In the genomic region with DNA sequence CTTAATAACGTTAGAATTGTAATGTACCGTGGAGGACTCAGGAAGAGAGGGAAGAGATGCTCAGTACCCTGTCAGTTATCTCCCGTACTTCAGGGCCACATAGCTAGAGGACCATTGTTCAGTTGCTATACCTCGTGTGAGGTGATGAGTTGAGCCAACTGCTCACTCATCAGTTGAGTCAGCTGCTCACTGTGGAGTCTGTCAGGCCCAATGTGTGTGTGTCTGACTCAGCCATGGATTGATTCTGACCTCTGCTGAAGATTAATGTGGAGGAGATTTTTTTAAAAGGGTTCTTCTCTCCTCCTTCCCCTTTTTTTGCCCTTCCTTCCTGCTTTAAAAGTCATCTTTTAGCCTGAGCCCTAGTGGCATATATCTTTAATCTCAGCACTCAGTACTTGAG, we compare ENCODE assay signal across 23 mouse cellular contexts.
"Had no signal": no experiment of that assay in that cellular context is flagged by ENCODE, and none has a peak within 500 bp of the region (broad histone marks: within the 10 kb centered on the region; RNA-seq: fewer than 3 reads in every experiment).

No protein-coding gene starts in this region.

- H3K4me2 ChIP-seq: limb, embryonic 13.5 days; liver, embryonic 12.5 days; liver, embryonic 15.5 days; lung, embryonic 15.5 days; midbrain, embryonic 13.5 days; neural tube, embryonic 12.5 days; neural tube, embryonic 15.5 days; stomach, embryonic 15.5 days had no signal

- H3K4me3 ChIP-seq: layer of hippocampus, adult 2 months; limb, embryonic 10.5 days; limb, embryonic 13.5 days; liver, embryonic 12.5 days; liver, embryonic 15.5 days; lung, embryonic 15.5 days; megakaryocyte, embryonic 14.5 days; midbrain, embryonic 10.5 days; midbrain, embryonic 13.5 days; neural tube, embryonic 12.5 days; neural tube, embryonic 15.5 days; stomach, embryonic 15.5 days had no signal

- H3K36me3 ChIP-seq: neural tube, embryonic 15.5 days had no signal

- DNase-seq: kidney, postnatal 25 days; layer of hippocampus, adult 9-11 months; liver; lung, adult 18-20 months; lung, postnatal 10 days; lung, postnatal 36 days; retina, postnatal 1 day; right cerebral cortex, postnatal 25 days; spleen, adult 18-20 months; thymus, postnatal 25 days had no signal

- H3K27ac ChIP-seq: kidney, postnatal 0 days; layer of hippocampus, adult 2 months; limb, embryonic 10.5 days; limb, embryonic 13.5 days; liver, embryonic 12.5 days; liver, embryonic 15.5 days; lung, embryonic 15.5 days; midbrain, embryonic 10.5 days; midbrain, embryonic 13.5 days; neural tube, embryonic 12.5 days; neural tube, embryonic 15.5 days; stomach, embryonic 15.5 days had no signal

- H3K27me3 ChIP-seq: limb, embryonic 13.5 days; liver, embryonic 12.5 days; liver, embryonic 15.5 days; lung, embryonic 15.5 days; midbrain, embryonic 13.5 days; neural tube, embryonic 12.5 days; neural tube, embryonic 15.5 days; stomach, embryonic 15.5 days had no signal
